Mouse (Mus musculus) E14TG2a.4 (cell line): ENCODE data around the gene Dennd6b.

ENCODE experiments used
- CTCF ChIP-seq: conservative IDR thresholded peaks from 2 replicates; pipeline ENCODE4 v1.5.1; 2014; ENCODE audit warnings: low read length
- POU5F1 ChIP-seq: IDR thresholded peaks from 2 replicates; pipeline ENCODE4 v1.6.1; 2014; ENCODE audit warnings: low read length, borderline replicate concordance

DNA sequence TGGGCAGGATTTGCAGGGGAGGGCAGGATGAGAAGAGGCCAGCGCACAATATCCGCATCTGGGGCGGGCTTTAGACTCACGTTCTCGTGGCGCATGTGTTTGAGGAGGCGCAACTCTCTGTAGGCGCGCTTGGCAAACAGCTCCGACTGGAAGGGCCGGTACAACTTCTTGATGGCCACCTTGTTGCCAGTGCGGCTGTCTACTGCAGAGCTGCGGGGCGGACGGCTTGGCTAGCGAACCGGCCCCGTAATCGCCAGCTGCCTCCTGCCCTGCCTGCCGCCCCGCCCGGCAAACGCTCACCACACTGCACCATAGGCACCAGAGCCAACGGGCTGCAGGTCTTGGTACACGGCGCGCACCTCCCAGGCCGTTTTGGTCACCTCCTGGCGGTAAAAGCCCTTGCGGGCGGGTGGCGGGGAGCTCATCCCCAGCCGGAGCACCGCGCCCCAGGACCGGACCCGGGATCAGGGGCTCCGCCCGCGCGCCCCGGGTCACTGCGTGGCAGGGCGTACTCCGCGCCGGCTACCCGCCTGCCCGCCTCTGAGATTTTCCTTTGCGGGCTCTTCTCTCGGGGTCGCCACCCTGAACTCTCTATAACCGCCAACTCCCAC, 56.1 kb downstream of the Dennd6b start:
- TF ChIP-seq CTCF: no peak
- TF ChIP-seq POU5F1: no peak
